Mouse (Mus musculus): ENCODE data around the gene Chst5. TPM values are rescaled to one million over a fixed set of nuclear protein-coding genes. Genes with fewer than 3 reads are reported as not detected.

Gene Chst5
- polyA plus RNA-seq, 1 experiment from 2014 or later: 0.99 TPM

DNA sequence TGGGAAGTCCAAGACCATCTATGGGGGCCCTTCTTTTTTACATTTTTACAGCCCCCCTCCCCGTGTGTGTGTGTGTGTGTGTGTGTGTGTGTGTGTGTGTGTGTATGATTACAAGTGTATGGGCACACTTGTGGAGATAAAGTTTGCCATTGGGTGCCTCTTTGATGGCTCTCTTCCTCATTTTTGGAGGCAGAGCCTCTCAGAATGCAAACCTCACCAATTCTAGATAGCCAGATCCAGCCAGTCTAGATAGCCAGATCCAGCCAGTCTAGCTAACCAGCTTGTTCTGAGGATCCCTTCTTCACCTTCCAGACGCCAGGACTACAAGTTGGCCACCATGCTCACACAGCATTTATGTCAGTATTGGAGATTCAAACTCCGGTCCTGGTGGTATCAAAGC, 39.0 kb downstream of the Chst5 start:
- Histone ChIP-seq H3K9ac (ENCODE audit: low read depth, low read length) (no peak overlapping the region), H3K4me1 (ENCODE audit: control insufficient read depth, insufficient read depth, low read length) (peaks cover 4% of the 10 kb centered on the region; the same call in 1 of the 2 replicates), H3K27ac (ENCODE audit: low read depth, low read length) (no peak overlapping the region), H3K4me2 (no peak overlapping the region), H3K36me3 (ENCODE audit: control insufficient read depth, insufficient read depth, low read length) (no peaks in the 10 kb centered on the region), H3K27me3 (ENCODE audit: control insufficient read depth, insufficient read depth, low read length) (no peaks in the 10 kb centered on the region), H3K9me3 (replicated peaks; ENCODE audit: control insufficient read depth, low read length) (no peaks in the 10 kb centered on the region), H3K4me3 (ENCODE audit: low read depth, low read length) (no peak overlapping the region)
- no peak for ATAC-seq (replicated peaks; ENCODE audit: insufficient number of reproducible peaks, low FRiP score, low TSS enrichment)
- 77% methylated on average over 3 of the region's 3 CpGs for WGBS (ENCODE audit: insufficient replicate concordance)

DNA sequence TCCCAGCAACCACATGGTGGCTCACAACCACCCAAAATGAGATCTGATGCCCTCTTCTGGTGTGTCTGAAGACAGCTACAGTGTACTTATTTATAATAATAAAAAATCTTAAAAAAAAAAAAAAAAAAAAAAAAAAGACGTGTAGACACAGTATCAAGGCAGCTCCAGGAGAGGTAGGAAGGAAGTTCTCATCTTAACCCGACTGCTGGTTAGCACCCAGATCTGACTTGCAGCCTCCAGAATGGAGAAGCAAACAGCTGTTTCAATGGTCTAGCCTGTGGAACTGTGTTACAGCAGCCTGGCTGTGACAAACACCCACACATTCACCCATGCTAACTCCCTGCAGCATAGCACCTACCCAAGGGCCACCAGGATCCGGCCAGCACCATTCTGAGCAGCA, 39.9 kb downstream of the Chst5 start:
- H3K4me1 ChIP-seq (ENCODE audit: control insufficient read depth, insufficient read depth, low read length): no peaks in the 10 kb centered on the region
- no peak overlapping the region for H3K27ac ChIP-seq (ENCODE audit: low read depth, low read length)
- WGBS (ENCODE audit: insufficient replicate concordance): 83% methylated on average over 3 of the region's 3 CpGs
- no peak for ATAC-seq (replicated peaks; ENCODE audit: insufficient number of reproducible peaks, low FRiP score, low TSS enrichment)
- H3K4me3 ChIP-seq (ENCODE audit: low read depth, low read length): no peak overlapping the region
- H3K4me2 ChIP-seq: no peak overlapping the region
- no peaks in the 10 kb centered on the region for H3K9me3 ChIP-seq (replicated peaks; ENCODE audit: control insufficient read depth, low read length)
- H3K36me3 ChIP-seq (ENCODE audit: control insufficient read depth, insufficient read depth, low read length): no peaks in the 10 kb centered on the region; the same call in 1 of the 2 replicates
- no peaks in the 10 kb centered on the region for H3K27me3 ChIP-seq (ENCODE audit: control insufficient read depth, insufficient read depth, low read length)
- no peak overlapping the region for H3K9ac ChIP-seq (ENCODE audit: low read depth, low read length)

DNA sequence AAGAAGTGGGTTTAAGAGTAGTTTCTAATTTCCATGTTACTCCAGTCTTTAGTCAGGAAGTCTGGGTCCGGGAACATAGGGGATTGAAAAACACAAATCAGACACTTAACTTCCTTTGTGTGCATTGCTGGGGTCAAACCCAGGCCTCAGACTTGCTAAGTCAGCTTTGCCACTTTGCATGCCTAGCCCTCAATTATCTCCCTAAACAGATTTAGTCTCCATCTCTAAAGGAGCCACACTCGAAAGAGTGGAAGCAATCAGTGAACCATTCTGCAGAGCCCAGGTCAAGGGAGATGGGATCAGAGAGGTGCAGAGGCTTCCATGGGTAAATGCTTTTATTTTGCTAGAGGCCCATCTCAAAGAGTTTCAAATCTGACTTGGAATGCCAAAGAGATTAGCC, 41.6 kb downstream of the Chst5 start:
- Histone ChIP-seq H3K36me3 (ENCODE audit: control insufficient read depth, insufficient read depth, low read length) (no peaks in the 10 kb centered on the region; the same call in 1 of the 2 replicates), H3K9me3 (replicated peaks; ENCODE audit: control insufficient read depth, low read length) (no peaks in the 10 kb centered on the region), H3K4me2 (no peak overlapping the region), H3K4me1 (ENCODE audit: control insufficient read depth, insufficient read depth, low read length) (no peaks in the 10 kb centered on the region), H3K9ac (ENCODE audit: low read depth, low read length) (no peak overlapping the region), H3K27ac (ENCODE audit: low read depth, low read length) (no peak overlapping the region), H3K27me3 (ENCODE audit: control insufficient read depth, insufficient read depth, low read length) (no peaks in the 10 kb centered on the region), H3K4me3 (ENCODE audit: low read depth, low read length) (no peak overlapping the region)
- no peak for ATAC-seq (replicated peaks; ENCODE audit: insufficient number of reproducible peaks, low FRiP score, low TSS enrichment)
- WGBS (ENCODE audit: insufficient replicate concordance): 51% methylated on average over 2 of the region's 2 CpGs

DNA sequence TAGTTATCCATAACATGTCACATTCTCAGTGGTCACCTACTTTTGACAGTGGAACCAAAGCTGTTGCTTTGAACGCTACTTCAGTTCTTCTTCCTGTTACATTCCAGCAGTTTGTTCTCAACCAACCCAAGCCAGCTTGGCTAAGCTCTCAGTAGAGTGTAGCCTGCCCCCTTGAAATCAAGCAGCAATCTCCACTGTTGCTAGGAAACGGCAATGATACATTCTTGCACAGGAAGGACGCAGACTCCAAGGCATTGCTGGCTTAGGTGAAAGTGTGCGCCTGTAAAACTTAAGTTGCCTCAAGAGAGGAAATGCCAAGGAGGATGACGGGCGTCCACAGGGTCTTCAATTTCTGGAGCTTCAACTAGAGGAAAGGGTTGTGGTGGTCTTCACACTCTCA, 44.4 kb downstream of the Chst5 start:
- Histone ChIP-seq H3K4me3 (ENCODE audit: low read depth, low read length) (no peak overlapping the region), H3K9me3 (replicated peaks; ENCODE audit: control insufficient read depth, low read length) (no peaks in the 10 kb centered on the region), H3K9ac (ENCODE audit: low read depth, low read length) (no peak overlapping the region), H3K4me2 (no peak overlapping the region), H3K27me3 (ENCODE audit: control insufficient read depth, insufficient read depth, low read length) (no peaks in the 10 kb centered on the region), H3K36me3 (ENCODE audit: control insufficient read depth, insufficient read depth, low read length) (no peaks in the 10 kb centered on the region; the same call in 1 of the 2 replicates), H3K27ac (ENCODE audit: low read depth, low read length) (no peak overlapping the region), H3K4me1 (ENCODE audit: control insufficient read depth, insufficient read depth, low read length) (no peaks in the 10 kb centered on the region)
- WGBS (ENCODE audit: insufficient replicate concordance): 76% methylated on average over 6 of the region's 6 CpGs
- no peak for ATAC-seq (replicated peaks; ENCODE audit: insufficient number of reproducible peaks, low FRiP score, low TSS enrichment)

DNA sequence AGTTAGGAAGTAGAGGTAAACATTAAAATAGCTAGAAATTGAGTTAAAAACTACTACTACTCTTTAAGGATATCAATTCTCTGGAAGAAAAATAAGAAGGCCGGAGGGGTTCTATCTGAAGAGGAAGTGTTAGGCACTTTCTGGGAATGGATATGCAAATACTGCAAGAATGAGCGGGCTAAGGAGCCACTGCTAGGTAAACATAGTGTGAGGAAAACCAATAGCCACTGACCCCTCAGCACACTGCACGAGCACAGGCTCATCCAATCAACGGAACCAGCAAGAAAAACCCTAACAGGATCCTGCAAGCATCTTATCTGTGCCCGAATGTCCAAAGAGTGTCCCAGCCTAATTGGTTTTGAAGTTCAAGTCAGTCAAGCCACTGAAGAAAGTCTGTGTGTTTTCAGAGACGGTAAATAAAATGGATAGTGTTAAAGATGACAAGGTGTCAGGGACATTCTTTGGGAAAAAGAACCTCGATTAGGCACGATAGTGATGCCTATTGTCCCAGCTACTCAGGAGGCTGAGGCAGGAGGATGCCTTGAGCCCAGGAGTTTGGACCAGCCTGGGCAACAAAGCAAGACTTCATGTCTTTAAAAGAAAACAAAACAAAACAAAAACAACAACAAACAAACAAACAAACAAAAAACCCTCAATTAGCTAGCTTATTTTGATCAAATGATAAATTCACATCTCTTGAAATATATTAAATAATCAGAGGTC, 45.0 kb downstream of the Chst5 start:
- Histone ChIP-seq H3K36me3 (ENCODE audit: control insufficient read depth, insufficient read depth, low read length) (no peaks in the 10 kb centered on the region; the same call in 1 of the 2 replicates), H3K27me3 (ENCODE audit: control insufficient read depth, insufficient read depth, low read length) (no peaks in the 10 kb centered on the region), H3K9me3 (replicated peaks; ENCODE audit: control insufficient read depth, low read length) (no peaks in the 10 kb centered on the region), H3K27ac (ENCODE audit: low read depth, low read length) (no peak overlapping the region), H3K4me3 (ENCODE audit: low read depth, low read length) (no peak overlapping the region), H3K4me1 (ENCODE audit: control insufficient read depth, insufficient read depth, low read length) (no peaks in the 10 kb centered on the region), H3K9ac (ENCODE audit: low read depth, low read length) (no peak overlapping the region), H3K4me2 (no peak overlapping the region)
- no peak for ATAC-seq (replicated peaks; ENCODE audit: insufficient number of reproducible peaks, low FRiP score, low TSS enrichment)
- whole genome bisulfite sequencing (ENCODE audit: insufficient replicate concordance): 80% methylated on average over 8 of the region's 8 CpGs

DNA sequence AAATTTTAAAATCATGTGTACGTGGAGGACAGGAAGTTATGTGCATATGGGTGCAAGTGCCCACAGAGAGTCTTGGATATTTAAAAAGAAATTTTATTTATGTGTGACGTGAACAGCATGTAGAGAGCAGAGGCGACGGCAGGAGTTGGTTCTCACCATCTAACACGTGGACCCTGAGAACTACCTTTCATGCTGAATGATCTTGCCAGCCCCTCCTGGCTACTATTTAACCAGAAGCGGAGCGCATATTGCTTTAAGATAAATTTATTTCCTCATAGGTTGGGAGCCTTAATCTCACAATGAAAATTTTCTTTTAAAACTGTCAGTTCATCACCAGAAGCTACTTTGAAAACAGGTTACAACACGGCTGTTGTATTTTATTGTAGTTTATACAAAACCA, 45.6 kb downstream of the Chst5 start:
- H3K4me1 ChIP-seq (ENCODE audit: control insufficient read depth, insufficient read depth, low read length): no peaks in the 10 kb centered on the region
- no peaks in the 10 kb centered on the region for H3K27me3 ChIP-seq (ENCODE audit: control insufficient read depth, insufficient read depth, low read length)
- no peak overlapping the region for H3K4me3 ChIP-seq (ENCODE audit: low read depth, low read length)
- H3K36me3 ChIP-seq (ENCODE audit: control insufficient read depth, insufficient read depth, low read length): no peaks in the 10 kb centered on the region; the same call in 1 of the 2 replicates
- no peaks in the 10 kb centered on the region for H3K9me3 ChIP-seq (replicated peaks; ENCODE audit: control insufficient read depth, low read length)
- WGBS (ENCODE audit: insufficient replicate concordance): 90% methylated on average over 8 of the region's 8 CpGs
- ATAC-seq (replicated peaks; ENCODE audit: insufficient number of reproducible peaks, low FRiP score, low TSS enrichment): no peak
- H3K27ac ChIP-seq (ENCODE audit: low read depth, low read length): no peak overlapping the region
- no peak overlapping the region for H3K9ac ChIP-seq (ENCODE audit: low read depth, low read length)
- no peak overlapping the region for H3K4me2 ChIP-seq

DNA sequence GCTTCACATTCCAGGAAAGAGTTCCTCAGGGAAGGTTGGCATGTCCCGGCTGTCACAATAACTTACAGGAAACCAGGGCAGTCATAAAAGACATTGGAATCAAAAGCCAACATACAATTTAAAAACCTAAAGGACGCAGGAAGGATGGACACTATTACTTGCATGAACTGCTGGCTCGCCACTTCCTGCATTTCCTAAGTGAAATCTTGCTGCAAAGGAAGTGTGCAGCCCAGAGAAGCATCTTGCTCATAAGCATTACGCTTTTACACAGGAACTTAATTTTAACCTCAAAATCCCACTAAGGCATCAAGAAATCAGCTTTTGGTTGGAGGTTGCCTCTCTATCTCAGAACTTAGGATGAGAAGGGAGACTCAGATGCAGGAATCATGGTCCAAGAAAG, 47.0 kb downstream of the Chst5 start:
- no peak for ATAC-seq (replicated peaks; ENCODE audit: insufficient number of reproducible peaks, low FRiP score, low TSS enrichment)
- Histone ChIP-seq H3K4me1 (ENCODE audit: control insufficient read depth, insufficient read depth, low read length) (no peaks in the 10 kb centered on the region), H3K27ac (ENCODE audit: low read depth, low read length) (no peak overlapping the region), H3K27me3 (ENCODE audit: control insufficient read depth, insufficient read depth, low read length) (no peaks in the 10 kb centered on the region), H3K36me3 (ENCODE audit: control insufficient read depth, insufficient read depth, low read length) (no peaks in the 10 kb centered on the region; the same call in 1 of the 2 replicates), H3K9me3 (replicated peaks; ENCODE audit: control insufficient read depth, low read length) (no peaks in the 10 kb centered on the region), H3K9ac (ENCODE audit: low read depth, low read length) (no peak overlapping the region), H3K4me2 (no peak overlapping the region), H3K4me3 (ENCODE audit: low read depth, low read length) (no peak overlapping the region)
- WGBS (ENCODE audit: insufficient replicate concordance): 80% methylated on average over 4 of the region's 4 CpGs

DNA sequence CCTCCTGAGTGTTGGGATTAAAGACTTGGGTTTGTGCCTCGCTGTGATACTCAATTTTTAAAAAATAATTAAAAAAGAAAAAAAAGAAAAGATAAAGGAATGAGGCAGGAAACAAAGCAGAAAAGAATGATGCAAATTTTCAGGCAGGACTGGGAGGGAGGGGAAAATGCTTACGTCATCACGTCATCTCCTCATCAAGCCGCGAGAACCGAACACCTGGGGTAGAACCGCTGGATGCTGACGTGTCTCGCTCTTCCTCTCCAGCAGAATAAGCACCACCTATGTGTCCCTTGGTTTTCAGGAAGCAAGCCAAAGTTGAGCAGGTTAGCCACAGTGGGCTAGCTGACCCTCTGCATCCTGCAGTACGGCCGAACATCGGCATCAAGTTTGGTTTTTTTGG, 54.3 kb downstream of the Chst5 start:
- 85% methylated on average over 12 of the region's 12 CpGs for WGBS (ENCODE audit: insufficient replicate concordance)
- H3K4me1 ChIP-seq (ENCODE audit: control insufficient read depth, insufficient read depth, low read length): peaks cover 10% of the 10 kb centered on the region; the same call in 1 of the 2 replicates
- no peak for ATAC-seq (replicated peaks; ENCODE audit: insufficient number of reproducible peaks, low FRiP score, low TSS enrichment)
- no peaks in the 10 kb centered on the region for H3K36me3 ChIP-seq (ENCODE audit: control insufficient read depth, insufficient read depth, low read length)
- H3K27me3 ChIP-seq (ENCODE audit: control insufficient read depth, insufficient read depth, low read length): no peaks in the 10 kb centered on the region
- no peak overlapping the region for H3K9ac ChIP-seq (ENCODE audit: low read depth, low read length)
- no peak overlapping the region for H3K4me2 ChIP-seq
- no peaks in the 10 kb centered on the region for H3K9me3 ChIP-seq (replicated peaks; ENCODE audit: control insufficient read depth, low read length)
- H3K4me3 ChIP-seq (ENCODE audit: low read depth, low read length): no peak overlapping the region
- no peak overlapping the region for H3K27ac ChIP-seq (ENCODE audit: low read depth, low read length)
